Mouse (Mus musculus) myocyte (in vitro differentiated cells): Measurements from ENCODE around the gene Rhpn2. TPM values are rescaled to one million over a fixed set of nuclear protein-coding genes. Genes with fewer than 3 reads are reported as not detected.

Experiments
- H3K27me3 ChIP-seq: one replicate; pipeline ENCODE4 v1.6.1; 2011; ENCODE audit not compliant: control insufficient read depth, insufficient read depth, insufficient read length
- H3K36me3 ChIP-seq: one replicate; pipeline ENCODE4 v1.6.1; 2011; ENCODE audit not compliant: control insufficient read depth, insufficient read depth
- H3K4me2 ChIP-seq: one replicate; pipeline ENCODE4 v1.6.1; 2011; ENCODE audit warnings: low read depth, control low read depth
- H3K4me3 ChIP-seq: one replicate; pipeline ENCODE4 v1.5.1; 2011; ENCODE audit warnings: mild to moderate bottlenecking, control low read depth, moderate library complexity
- H3K79me2 ChIP-seq: one replicate; pipeline ENCODE4 v1.6.1; 2011; ENCODE audit not compliant: control insufficient read depth, insufficient read depth
- H3ac ChIP-seq: one replicate; pipeline ENCODE4 v1.6.1; 2011; ENCODE audit not compliant: control insufficient read depth, insufficient read length
- CEBPB ChIP-seq: IDR thresholded peaks from 2 replicates; pipeline ENCODE4 v1.6.1; 2011; ENCODE audit warnings: mild to moderate bottlenecking, moderate library complexity; ENCODE audit not compliant: poor library complexity, insufficient read depth, severe bottlenecking
- E2F4 ChIP-seq: IDR thresholded peaks from one replicate; pipeline ENCODE4 v1.6.1; 2011; ENCODE audit warnings: mild to moderate bottlenecking, control low read depth, moderate library complexity; ENCODE audit not compliant: insufficient read depth
- MAX ChIP-seq: IDR thresholded peaks from one replicate; pipeline ENCODE4 v1.6.1; 2011; ENCODE audit warnings: low read depth, mild to moderate bottlenecking, control low read depth
- MYOD1 ChIP-seq, 3 experiments: IDR thresholded peaks; one replicate each; pipeline ENCODE4 v1.6.1; 2011; ENCODE audit warnings: control low read depth in 2 of 3, low read depth in 2 of 3, mild to moderate bottlenecking in 2 of 3, moderate library complexity in 1 of 3; ENCODE audit not compliant: insufficient read length in 2 of 3, control insufficient read depth in 1 of 3
- MYOG ChIP-seq, 3 experiments: IDR thresholded peaks; one replicate each; pipeline ENCODE4 v1.6.1; 2011; ENCODE audit warnings: control low read depth in 2 of 3, low read depth in 2 of 3, mild to moderate bottlenecking in 2 of 3; ENCODE audit not compliant: insufficient read length in 2 of 3, control insufficient read depth in 1 of 3, insufficient read depth in 1 of 3
- POLR2A ChIP-seq: IDR thresholded peaks from one replicate; pipeline ENCODE4 v1.6.1; 2011; ENCODE audit warnings: low read depth, mild to moderate bottlenecking, control low read depth, moderate library complexity; ENCODE audit not compliant: insufficient read length
- POLR2AphosphoS2 ChIP-seq: IDR thresholded peaks from one replicate; pipeline ENCODE4 v1.6.1; 2011; ENCODE audit warnings: low read depth, control low read depth; ENCODE audit not compliant: insufficient read length
- REST ChIP-seq: IDR thresholded peaks from one replicate; pipeline ENCODE4 v1.6.1; 2011; ENCODE audit warnings: mild to moderate bottlenecking, control low read depth, moderate library complexity; ENCODE audit not compliant: insufficient read depth, insufficient read length
- SRF ChIP-seq: IDR thresholded peaks from one replicate; pipeline ENCODE4 v1.6.1; 2011; ENCODE audit warnings: low read depth; ENCODE audit not compliant: control insufficient read depth, insufficient read length
- TCF12 ChIP-seq: IDR thresholded peaks from one replicate; pipeline ENCODE4 v1.6.1; 2011; ENCODE audit warnings: mild to moderate bottlenecking, control low read depth; ENCODE audit not compliant: poor library complexity, insufficient read depth, severe bottlenecking
- TCF3 ChIP-seq: IDR thresholded peaks from one replicate; pipeline ENCODE4 v1.6.1; 2011; ENCODE audit warnings: low read depth, control low read depth; ENCODE audit not compliant: insufficient read length
- USF1 ChIP-seq: IDR thresholded peaks from one replicate; pipeline ENCODE4 v1.6.1; 2011; ENCODE audit warnings: low read depth, mild to moderate bottlenecking, control low read depth, moderate library complexity
- polyA plus RNA-seq: library from polyadenylated mRNA; unstranded; fragments of >200 nt; fragmentation: generic; extraction: Trizol; gene quantifications from one replicate; pipeline ENCODE4 v1.2.1, GENCODE M21; 2012; ENCODE audit warnings: missing spikeins

The Rhpn2 gene
- polyA plus RNA-seq, 1 experiment, result 0.66 TPM

GRCm38 (mm10) chr7:35371096-35371495 lies 37.1 kb downstream of the Rhpn2 start:
- H3K4me2 ChIP-seq, result no peak overlapping the region
- H3K4me3 ChIP-seq, result no peak overlapping the region
- no peak overlapping the region for H3ac ChIP-seq
- TF ChIP-seq SRF, result no peak
- H3K27me3 ChIP-seq, result no peaks in the 10 kb centered on the region
- no peaks in the 10 kb centered on the region for H3K36me3 ChIP-seq
- H3K79me2 ChIP-seq, result no peaks in the 10 kb centered on the region

- Histone ChIP-seq H3K36me3 (no peaks in the 10 kb centered on the region), H3K4me2 (no peak overlapping the region), H3K27me3 (no peaks in the 10 kb centered on the region), H3K79me2 (no peaks in the 10 kb centered on the region), H3K4me3 (no peak overlapping the region), H3ac (no peak overlapping the region)
- TF ChIP-seq TCF3 (no peak), POLR2A (no peak), TCF12 (no peak), MYOG (IDR thresholded peaks at IDR 0.05; ENCODE audit: control insufficient read depth in 1 of 3, insufficient read depth in 1 of 3, insufficient read length in 2 of 3, low read depth in 2 of 3) (no peak), CEBPB (no peak), MYOD1 (IDR thresholded peaks at IDR 0.05; ENCODE audit: control insufficient read depth in 1 of 3, insufficient read length in 2 of 3, low read depth in 2 of 3) (no peak), E2F4 (no peak), POLR2AphosphoS2 (no peak), SRF (no peak), USF1 (no peak), REST (no peak), MAX (no peak)
Observed at GRCm38 (mm10) chr7:35372483-35373017, 38.6 kb downstream of the Rhpn2 start.

GRCm38 (mm10) chr7:35373146-35373989 lies 39.4 kb downstream of the Rhpn2 start:
- Histone ChIP-seq H3K36me3 (no peaks in the 10 kb centered on the region), H3K79me2 (no peaks in the 10 kb centered on the region), H3K27me3 (no peaks in the 10 kb centered on the region), H3ac (no peak overlapping the region), H3K4me2 (no peak overlapping the region), H3K4me3 (no peak overlapping the region)
- TF ChIP-seq REST, result no peak
- TF ChIP-seq POLR2A, result no peak

GRCm38 (mm10) chr7:35374265-35374664 lies 40.3 kb downstream of the Rhpn2 start:
- no peak for TF ChIP-seq TCF3
- TF ChIP-seq MAX, result no peak
- no peaks in the 10 kb centered on the region for H3K36me3 ChIP-seq
- no peak overlapping the region for H3K4me2 ChIP-seq
- no peak overlapping the region for H3ac ChIP-seq
- no peaks in the 10 kb centered on the region for H3K27me3 ChIP-seq
- no peaks in the 10 kb centered on the region for H3K79me2 ChIP-seq
- H3K4me3 ChIP-seq, result no peak overlapping the region

- H3ac ChIP-seq, result no peak overlapping the region
- no peak overlapping the region for H3K4me2 ChIP-seq
- H3K27me3 ChIP-seq, result no peaks in the 10 kb centered on the region
- H3K36me3 ChIP-seq, result no peaks in the 10 kb centered on the region
- no peaks in the 10 kb centered on the region for H3K79me2 ChIP-seq
- no peak overlapping the region for H3K4me3 ChIP-seq
- TF ChIP-seq CEBPB, result no peak
- TF ChIP-seq USF1, result no peak
- TF ChIP-seq SRF, result no peak
- TF ChIP-seq MAX, result no peak
- no peak for TF ChIP-seq REST
- TF ChIP-seq MYOD1 (IDR thresholded peaks at IDR 0.05; ENCODE audit: control insufficient read depth in 1 of 3, insufficient read length in 2 of 3, low read depth in 2 of 3), result no peak
- TF ChIP-seq E2F4, result no peak
- no peak for TF ChIP-seq TCF12
- no peak for TF ChIP-seq MYOG (IDR thresholded peaks at IDR 0.05; ENCODE audit: control insufficient read depth in 1 of 3, insufficient read depth in 1 of 3, insufficient read length in 2 of 3, low read depth in 2 of 3)
- TF ChIP-seq POLR2AphosphoS2, result no peak
- no peak for TF ChIP-seq POLR2A
- no peak for TF ChIP-seq TCF3
Observed at GRCm38 (mm10) chr7:35376623-35377022, 42.7 kb downstream of the Rhpn2 start.
